Mouse (Mus musculus): ENCODE results near the gene Mrgprh.
A peak's percentile ranks its signal among the peaks of the same experiment; 100 is the strongest.
"Not testable (repeated sequence)": the region's sequence is repeated elsewhere in the genome, so short reads cannot be mapped to it uniquely, and the experiment has no call there.

Mrgprh gene

DNA sequence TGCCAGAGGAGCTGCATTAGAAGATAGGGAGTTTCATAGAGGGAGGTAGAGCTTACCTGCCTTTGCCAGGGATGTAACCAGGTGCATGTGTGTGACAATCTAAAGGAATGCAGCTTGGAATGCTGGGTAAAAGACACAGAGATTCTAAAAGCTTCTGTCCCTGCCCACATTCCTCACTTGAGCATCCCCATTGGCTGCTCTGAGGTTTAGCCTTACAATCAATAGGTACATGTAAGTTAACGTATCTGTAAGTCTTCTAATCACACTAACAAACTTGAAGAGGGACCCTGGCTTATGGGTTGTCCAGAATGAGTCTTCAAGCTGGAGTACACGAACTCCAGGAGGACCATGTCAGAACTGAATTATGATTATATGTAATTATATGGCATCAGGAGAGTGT is 7.8 kb upstream of the Mrgprh start, which contains the start of gene Mas1:
Gene Mas1, minus strand, starts transcription at position 101 of the 400 bp plus-strand sequence.
- DNase-seq (ENCODE audit: low spot score): no peak

GRCm38 (mm10) chr17:12868640-12869039 is 7.2 kb upstream of the Mrgprh start:
- no peak for DNase-seq (ENCODE audit: low spot score)

DNA sequence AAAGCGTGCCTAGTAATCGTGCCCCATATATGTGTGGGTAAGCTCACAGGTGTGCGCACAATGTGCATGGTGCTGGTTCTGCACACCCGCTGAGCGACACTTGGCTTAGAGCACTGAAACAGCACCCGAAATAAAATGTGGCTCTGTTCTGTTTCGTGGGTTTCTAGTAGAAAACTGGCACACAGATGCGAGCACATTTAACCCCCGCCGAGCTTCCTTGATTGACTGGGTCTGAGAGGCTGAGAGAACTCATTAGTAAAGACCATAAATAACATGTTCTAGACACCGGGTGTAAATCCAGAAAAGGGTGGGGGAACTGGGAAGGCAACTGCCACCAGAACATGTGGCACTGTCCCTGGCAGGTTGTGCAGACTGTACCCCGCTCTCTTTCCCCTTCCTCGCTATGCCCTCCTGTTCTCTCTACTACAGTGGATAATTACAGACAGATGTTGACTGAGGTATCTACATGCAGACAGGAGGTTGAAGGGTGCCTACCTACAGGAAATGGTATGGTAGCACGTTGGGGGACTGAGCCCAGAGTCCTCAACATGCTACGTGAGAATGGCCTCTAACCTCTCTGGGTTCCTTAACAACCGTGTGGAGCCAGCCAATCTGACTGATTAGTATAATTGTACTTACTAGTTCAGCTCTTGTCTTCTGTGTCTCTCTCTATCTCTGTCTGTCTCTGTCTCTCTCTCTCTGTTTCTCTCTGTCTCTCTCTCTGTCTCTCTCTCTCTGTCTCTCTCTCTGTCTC is 3.4 kb upstream of the Mrgprh start:
- DNase-seq (ENCODE audit: low spot score): no peak

- peak; percentile 84 for DNase-seq (ENCODE audit: low spot score)
Observed at GRCm38 (mm10) chr17:12880178-12880577, 4.3 kb downstream of the Mrgprh start.

GRCm38 (mm10) chr17:12881216-12881615 is 5.4 kb downstream of the Mrgprh start:
- no peak for DNase-seq (ENCODE audit: low spot score)

GRCm38 (mm10) chr17:12886620-12887019 is 10.8 kb downstream of the Mrgprh start:
- DNase-seq (ENCODE audit: low spot score): no peak

DNA sequence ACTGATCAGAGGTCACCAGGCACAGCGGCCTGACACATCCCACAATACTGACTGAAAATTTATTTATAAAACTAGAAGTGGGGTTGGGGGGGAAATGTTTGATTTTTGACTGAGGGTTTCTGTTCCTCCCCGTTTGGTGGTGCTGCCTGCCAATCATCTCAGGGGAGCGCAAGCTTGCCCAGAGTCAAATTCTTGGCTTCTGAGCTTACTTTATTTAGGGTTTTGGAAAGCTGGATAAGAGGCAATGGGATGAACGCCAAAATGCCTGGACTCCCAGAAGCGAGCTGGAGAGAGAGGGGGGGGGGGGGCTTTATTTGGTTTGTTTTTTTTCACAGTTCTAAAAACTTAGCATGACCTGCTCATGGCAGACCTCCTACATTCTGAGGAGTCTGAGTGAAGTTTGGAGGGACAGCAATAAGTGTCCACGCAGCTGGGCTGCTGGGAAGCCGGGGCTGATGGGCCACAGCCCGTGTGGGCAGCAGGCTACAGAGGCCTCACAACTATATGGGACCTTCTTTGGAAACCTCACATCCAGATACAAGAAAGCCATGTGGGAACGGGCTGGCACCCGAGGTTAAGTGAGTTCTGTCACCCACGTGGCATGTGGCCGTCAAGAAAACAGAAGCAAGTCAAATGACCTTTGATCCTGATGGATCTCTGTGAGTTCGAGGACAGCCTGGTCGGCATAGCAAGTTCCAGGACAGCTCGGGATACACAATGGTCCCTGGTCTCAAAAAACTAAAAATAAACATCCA is 11.4 kb downstream of the Mrgprh start:
- no peak for DNase-seq (ENCODE audit: low spot score)

- DNase-seq (ENCODE audit: low spot score): no peak
Observed at GRCm38 (mm10) chr17:12891054-12891453, 15.2 kb downstream of the Mrgprh start.

- DNase-seq (ENCODE audit: low spot score): no peak
Observed at GRCm38 (mm10) chr17:12892033-12892432, 16.2 kb downstream of the Mrgprh start.

DNA sequence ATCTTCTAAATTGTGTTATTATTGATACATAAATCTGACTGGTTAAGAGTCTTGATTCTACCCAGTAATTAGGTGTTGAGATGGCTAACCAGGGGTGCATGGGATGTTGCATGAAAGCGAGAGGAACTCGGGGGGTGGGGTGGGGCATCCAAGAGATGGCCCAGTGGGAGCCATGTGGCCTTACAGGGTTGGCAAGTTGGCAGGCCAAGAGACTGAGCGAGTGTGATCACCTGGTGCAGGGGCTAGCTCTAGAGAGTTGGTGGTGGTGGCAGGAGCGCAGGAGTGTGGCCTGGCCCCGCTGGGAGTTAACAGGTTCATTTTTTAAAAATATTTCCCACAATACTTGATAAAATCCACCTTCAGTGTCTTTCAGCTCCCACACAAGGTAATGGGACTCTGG is 21.8 kb downstream of the Mrgprh start:
- DNase-seq (ENCODE audit: low spot score): no peak

DNA sequence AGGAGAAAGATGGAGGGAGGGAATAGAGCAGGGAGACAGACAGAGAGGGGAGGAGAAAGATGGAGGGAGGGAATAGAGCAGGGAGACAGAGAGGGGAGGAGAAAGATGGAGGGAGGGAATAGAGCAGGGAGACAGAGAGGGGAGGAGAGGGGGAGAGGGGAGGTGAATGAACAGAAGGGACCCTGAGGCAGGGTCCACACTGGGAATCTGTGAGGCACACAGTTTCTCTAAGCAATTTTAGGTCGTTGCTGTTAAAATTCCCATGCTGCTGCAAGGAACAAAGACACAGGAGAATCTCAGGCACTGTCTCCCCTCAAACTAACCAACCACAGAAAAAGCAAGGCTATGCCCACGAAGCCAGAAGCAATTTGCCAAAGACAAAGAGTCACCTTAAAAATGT is 22.8 kb downstream of the Mrgprh start:
- not testable (repeated sequence) for DNase-seq (ENCODE audit: low spot score)

DNA sequence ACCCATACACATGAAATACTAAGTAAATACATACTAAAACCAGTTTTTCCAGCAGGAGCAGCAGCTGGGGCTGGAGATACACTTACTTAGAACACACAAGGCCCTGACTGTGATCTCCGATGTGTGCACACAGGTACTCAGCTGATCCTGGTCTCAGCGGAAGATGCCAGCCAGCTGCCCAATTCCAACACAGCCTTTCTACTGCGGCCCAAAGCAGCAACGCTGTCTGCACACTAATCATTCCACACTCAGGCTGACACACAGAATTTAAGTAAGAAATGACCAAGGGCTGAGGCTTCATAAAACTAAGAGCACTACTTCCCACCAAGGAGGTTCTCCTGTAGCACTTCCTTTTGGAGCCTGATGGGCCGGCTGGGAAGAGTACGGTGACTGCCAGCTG is 26.5 kb downstream of the Mrgprh start:
- no peak for DNase-seq (ENCODE audit: low spot score)

DNA sequence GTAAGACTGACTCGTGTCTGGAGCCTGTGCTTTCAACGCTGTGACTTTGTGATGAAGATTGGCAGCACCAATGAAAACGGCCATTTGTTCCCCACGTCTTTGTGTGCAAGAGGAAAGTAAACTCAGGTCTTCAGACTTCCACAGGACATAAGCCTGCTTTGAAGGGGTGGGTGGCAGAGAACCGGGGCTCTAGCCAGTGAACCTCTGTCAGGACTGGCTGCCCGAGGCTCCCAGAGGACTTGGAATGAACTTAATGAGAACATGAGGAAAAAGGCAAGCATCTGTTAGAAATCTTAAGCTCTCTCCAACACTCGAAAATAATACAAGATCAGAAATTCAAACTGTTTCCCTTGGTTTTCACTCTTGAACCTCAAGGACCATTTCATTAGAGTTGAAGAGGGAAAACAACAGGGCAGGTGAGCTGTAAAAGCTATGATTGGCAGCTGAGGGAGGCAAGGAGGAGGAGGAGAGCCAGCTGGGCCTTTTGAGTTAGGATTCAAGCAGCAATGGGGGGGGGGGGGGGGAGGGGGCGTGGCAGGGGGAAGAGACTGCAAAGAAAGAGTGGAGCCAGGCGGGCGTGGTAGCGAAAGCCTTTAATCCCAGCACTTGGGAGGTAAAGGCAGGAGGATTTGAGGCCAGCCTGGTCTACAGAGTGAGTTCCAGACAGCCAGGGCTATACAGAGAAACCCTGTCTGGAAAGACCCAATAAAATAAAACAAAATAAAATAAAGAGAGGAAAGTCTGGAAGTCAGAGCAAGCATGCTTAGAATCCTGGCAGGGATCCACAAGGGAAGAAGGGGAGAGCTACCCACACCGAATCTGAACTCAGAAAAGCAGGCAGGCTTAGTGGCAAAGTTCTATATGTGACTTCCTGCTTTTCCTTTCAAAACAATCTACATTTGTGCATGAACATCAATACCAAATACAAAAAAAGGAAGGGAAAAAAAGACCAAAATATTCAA is 27.8 kb downstream of the Mrgprh start:
- no peak for DNase-seq (ENCODE audit: low spot score)

DNA sequence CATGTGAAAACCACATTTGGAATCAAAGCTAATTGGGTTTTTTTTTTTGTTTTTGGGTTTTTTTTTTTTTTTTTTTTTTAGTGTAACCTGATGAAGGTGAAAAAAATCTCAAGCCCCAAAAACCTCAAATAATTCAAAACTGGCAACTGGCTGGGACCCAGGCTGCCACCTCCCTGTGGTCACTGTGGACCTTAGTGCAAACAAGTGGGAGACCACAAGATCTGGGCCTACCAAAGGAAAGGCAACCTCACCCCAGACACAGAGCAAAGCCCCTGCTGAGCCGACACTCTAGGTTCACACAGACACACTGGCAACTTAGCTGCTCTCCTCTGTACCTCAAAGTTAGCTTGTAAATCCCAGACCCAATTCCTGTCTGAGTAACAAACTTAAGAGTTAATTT is 28.5 kb downstream of the Mrgprh start:
- DNase-seq (ENCODE audit: low spot score): no peak

DNA sequence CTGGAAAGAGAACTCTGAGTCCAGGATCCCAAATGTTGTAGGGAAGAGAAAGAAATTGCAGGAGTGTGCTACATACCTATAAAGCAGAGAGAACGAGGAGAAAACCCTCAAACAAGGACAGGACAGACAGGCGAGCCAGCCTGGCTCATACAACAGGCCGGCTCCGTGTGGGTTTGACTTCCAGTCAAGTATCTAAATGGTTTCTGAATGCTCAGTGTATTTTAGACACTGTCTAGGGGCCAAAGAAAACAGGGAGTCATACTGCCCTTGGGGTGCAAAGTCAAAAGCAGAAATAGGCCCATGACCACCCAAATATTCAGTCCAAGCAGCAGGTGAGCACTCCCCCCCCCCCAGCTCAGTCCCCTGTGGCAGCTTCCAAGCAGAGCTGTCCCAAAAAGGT is 30.0 kb downstream of the Mrgprh start:
- DNase-seq (ENCODE audit: low spot score): no peak

- DNase-seq (ENCODE audit: low spot score): no peak
Observed at GRCm38 (mm10) chr17:12906436-12906835, 30.6 kb downstream of the Mrgprh start.

GRCm38 (mm10) chr17:12909361-12910280 is 33.8 kb downstream of the Mrgprh start, which contains the start of gene Pnldc1:
Gene Pnldc1, minus strand, starts transcription at chr17:12910230.
- no peak for DNase-seq (ENCODE audit: low spot score)

- DNase-seq (ENCODE audit: low spot score): no peak
Observed at GRCm38 (mm10) chr17:12910391-12910790, 34.6 kb downstream of the Mrgprh start.

GRCm38 (mm10) chr17:12915488-12915880 is 39.6 kb downstream of the Mrgprh start, which contains the start of gene Tcp1:
Gene Tcp1, plus strand, starts transcription at chr17:12915701.
- DNase-seq (ENCODE audit: low spot score): no peak

DNA sequence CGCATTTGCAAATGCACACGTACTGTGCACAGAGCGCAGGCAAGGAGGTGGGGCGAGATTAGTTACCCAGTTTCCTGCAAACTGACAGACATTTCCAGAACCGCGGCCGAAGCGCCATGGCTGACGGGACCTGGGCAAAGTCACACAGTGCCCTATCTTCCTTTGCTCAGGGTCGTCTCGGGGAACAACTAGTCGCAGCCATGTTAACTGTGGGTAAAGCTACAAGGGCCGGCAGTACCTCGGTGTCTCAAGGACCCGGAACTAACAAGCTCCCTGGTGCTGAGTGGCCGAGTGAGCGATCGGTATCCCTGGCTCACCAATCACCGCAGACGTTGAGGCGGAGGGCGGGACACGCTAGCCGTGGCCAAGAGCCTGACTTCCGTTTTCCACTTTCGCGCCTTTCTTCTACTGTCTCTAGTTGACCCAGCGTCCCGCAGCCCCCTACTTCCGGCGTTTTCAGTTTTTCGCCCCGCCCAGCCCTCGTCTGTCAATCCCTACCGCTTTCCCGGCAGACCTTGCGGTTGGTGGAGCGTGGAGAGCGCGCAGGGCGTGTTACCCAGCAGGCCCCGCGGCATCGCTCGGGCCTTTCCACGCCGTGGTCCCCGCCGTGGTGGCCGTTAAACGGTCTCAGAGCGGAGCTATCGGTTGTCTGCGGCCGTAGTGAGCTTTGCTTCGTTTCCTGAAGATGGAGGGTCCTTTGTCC is 40.2 kb downstream of the Mrgprh start, which contains the start of gene Mrpl18:
Gene Mrpl18, minus strand, starts transcription at position 465 of the 703 bp plus-strand sequence.
- DNase-seq (ENCODE audit: low spot score): peak; percentile 98
